Mouse (Mus musculus): ENCODE measurements around the gene Trappc6b. TPM values are rescaled to one million over a fixed set of nuclear protein-coding genes. Genes with fewer than 3 reads are reported as not detected.

Trappc6b gene
- polyA plus RNA-seq (2012; rRNA removed), result 84.2 and 252 TPM in 2 replicates

GRCm38 (mm10) chr12:59060993-59061595 is at the start of gene Trappc6b:
Gene Trappc6b, minus strand, starts transcription at chr12:59061472.

GRCm38 (mm10) chr12:59095104-59096025 is 34.1 kb upstream of the Trappc6b start, which contains the start of gene Mia2:
Gene Mia2, plus strand, starts transcription at chr12:59095799.

GRCm38 (mm10) chr12:59066448-59067077 is 5.3 kb upstream of the Trappc6b start, which contains the start of gene Pnn:
Gene Pnn, plus strand, starts transcription at chr12:59066884.

GRCm38 (mm10) chr12:59013234-59013633 is 48.0 kb downstream of the Trappc6b start, which contains the start of gene Gemin2:
Gene Gemin2, plus strand, starts transcription at chr12:59013393.

GRCm38 (mm10) chr12:59011844-59012709 is 49.2 kb downstream of the Trappc6b start, which contains the start of gene Sec23a:
Gene Sec23a, minus strand, starts transcription at chr12:59012017.

Other genes with a start within 250 kb of the Trappc6b start
- 41.9 and 60.7 TPM in 2 replicates for gene Sec23a, start 49.5 kb downstream of the Trappc6b start, polyA plus RNA-seq (2012; rRNA removed)
- gene Gemin2, start 48.1 kb downstream of the Trappc6b start, polyA plus RNA-seq (2012; rRNA removed), result 22.4 and 25.3 TPM in 2 replicates
- gene Pnn, start 5.4 kb upstream of the Trappc6b start, polyA plus RNA-seq (2012; rRNA removed), result 157 and 214 TPM in 2 replicates
- 46.6 and 51.0 TPM in 2 replicates for gene Mia2, start 34.3 kb upstream of the Trappc6b start, polyA plus RNA-seq (2012; rRNA removed)
- 6.4 and 14.5 TPM in 2 replicates for gene Fbxo33, start 158.3 kb upstream of the Trappc6b start, polyA plus RNA-seq (2012; rRNA removed)